Mouse (Mus musculus): ENCODE results near the gene Wfdc2. TPM values are rescaled to one million over a fixed set of nuclear protein-coding genes. Genes with fewer than 3 reads are reported as not detected.
"Not testable (repeated sequence)": the region's sequence is repeated elsewhere in the genome, so short reads cannot be mapped to it uniquely, and the experiment has no call there.

Wfdc2 gene
- polyA plus RNA-seq, 1 experiment, result 28.7 TPM

DNA sequence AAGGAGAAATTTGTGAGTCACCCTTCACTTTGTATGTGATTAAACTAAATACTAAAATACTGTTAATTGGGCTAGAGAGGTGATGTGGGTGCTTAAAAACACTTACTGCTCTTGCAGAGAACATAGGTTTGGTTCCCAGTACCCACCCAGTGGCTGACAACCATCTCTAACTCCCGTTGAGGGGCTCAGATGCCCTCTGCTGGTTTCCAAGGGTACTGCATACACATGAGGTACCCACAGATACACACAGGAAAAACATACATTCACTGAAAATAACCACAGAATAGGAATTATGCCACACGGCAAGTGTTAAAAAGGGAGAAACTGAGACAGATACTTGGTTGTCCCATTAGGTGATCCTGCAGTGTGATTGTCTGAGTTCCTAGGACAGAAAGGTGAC, 4.8 kb downstream of the Wfdc2 start:
- Histone ChIP-seq H3K4me1 (replicated peaks; ENCODE audit: control insufficient read depth, insufficient read depth, low read length) (peaks cover 6% of the 10 kb centered on the region), H3K4me3 (ENCODE audit: control insufficient read depth, insufficient read depth, low read length) (no peak overlapping the region), H3K36me3 (ENCODE audit: control insufficient read depth, insufficient read depth, low read length) (no peaks in the 10 kb centered on the region), H3K27ac (ENCODE audit: control insufficient read depth, insufficient read depth, low read length) (no peak overlapping the region), H3K27me3 (ENCODE audit: control insufficient read depth, insufficient read depth, low read length) (no peaks in the 10 kb centered on the region; the same call in 1 of the 2 replicates)
- no peak for DNase-seq
- WGBS, result 90% methylated on average over 2 of the region's 2 CpGs
- no peak for TF ChIP-seq POLR2A (IDR thresholded peaks at IDR 0.05; ENCODE audit: control insufficient read depth, extremely low read depth, insufficient read depth, low read length, poor library complexity)
- no peak for TF ChIP-seq CTCF (IDR thresholded peaks at IDR 0.05; ENCODE audit: borderline replicate concordance, control insufficient read depth, extremely low read depth, insufficient read depth, low read length, poor library complexity)

DNA sequence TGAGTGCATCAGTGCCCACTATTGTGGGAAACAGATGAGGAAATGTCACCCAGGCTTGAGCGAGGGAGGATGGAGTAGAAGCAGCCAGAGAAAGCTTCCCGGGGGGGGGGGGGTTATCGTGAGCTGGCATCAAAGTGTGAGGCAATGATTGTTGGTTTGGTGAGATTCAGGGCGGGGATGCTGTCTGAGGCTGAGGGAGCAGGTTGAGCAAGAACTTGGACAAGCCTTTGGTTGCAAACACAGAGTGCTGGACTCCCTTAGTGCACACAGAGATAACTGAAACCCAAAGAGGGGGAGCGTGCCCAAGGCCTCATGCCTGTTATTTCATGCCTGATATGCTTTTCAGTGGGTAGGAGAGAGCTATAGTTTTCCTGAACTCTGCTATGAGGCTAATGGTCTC, 5.2 kb downstream of the Wfdc2 start:
- Histone ChIP-seq H3K4me1 (replicated peaks; ENCODE audit: control insufficient read depth, insufficient read depth, low read length) (peaks cover 6% of the 10 kb centered on the region), H3K27me3 (ENCODE audit: control insufficient read depth, insufficient read depth, low read length) (no peaks in the 10 kb centered on the region; the same call in 1 of the 2 replicates), H3K36me3 (ENCODE audit: control insufficient read depth, insufficient read depth, low read length) (no peaks in the 10 kb centered on the region), H3K27ac (ENCODE audit: control insufficient read depth, insufficient read depth, low read length) (no peak overlapping the region), H3K4me3 (ENCODE audit: control insufficient read depth, insufficient read depth, low read length) (no peak overlapping the region)
- 88% methylated on average over 5 of the region's 5 CpGs for WGBS
- TF ChIP-seq POLR2A (IDR thresholded peaks at IDR 0.05; ENCODE audit: control insufficient read depth, extremely low read depth, insufficient read depth, low read length, poor library complexity) (no peak), CTCF (IDR thresholded peaks at IDR 0.05; ENCODE audit: borderline replicate concordance, control insufficient read depth, extremely low read depth, insufficient read depth, low read length, poor library complexity) (no peak)
- no peak for DNase-seq

DNA sequence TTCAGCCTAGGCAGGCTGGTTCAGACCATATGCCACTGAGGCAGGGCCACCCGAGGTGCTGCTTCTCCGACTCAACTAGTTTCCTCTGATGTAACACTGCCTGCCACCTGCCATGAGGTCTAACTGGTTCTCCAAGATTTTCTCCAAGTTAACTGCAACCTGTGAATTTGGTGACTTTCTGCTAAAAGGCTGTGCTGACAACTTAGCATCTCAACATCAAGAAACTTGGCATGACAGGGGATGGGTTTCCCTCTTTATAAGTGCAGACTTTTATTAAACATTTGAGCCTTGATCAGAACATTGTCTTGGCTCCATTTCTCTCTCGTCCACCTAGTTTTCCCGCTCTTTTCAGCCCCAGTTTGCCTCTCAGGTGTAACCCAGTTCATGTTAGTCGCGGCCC, 11.1 kb downstream of the Wfdc2 start, which contains the start of gene Spint3:
Gene Spint3, minus strand, starts transcription at position 101 of the 400 bp plus-strand sequence.
- DNase-seq; H3K4me1 ChIP-seq (replicated peaks; ENCODE audit: control insufficient read depth, insufficient read depth, low read length); H3K27ac ChIP-seq (ENCODE audit: control insufficient read depth, insufficient read depth, low read length); H3K4me3 ChIP-seq (ENCODE audit: control insufficient read depth, insufficient read depth, low read length); H3K36me3 ChIP-seq (ENCODE audit: control insufficient read depth, insufficient read depth, low read length); H3K27me3 ChIP-seq (ENCODE audit: control insufficient read depth, insufficient read depth, low read length): not testable (repeated sequence)
- 92% methylated on average over 6 of the region's 6 CpGs for WGBS

DNA sequence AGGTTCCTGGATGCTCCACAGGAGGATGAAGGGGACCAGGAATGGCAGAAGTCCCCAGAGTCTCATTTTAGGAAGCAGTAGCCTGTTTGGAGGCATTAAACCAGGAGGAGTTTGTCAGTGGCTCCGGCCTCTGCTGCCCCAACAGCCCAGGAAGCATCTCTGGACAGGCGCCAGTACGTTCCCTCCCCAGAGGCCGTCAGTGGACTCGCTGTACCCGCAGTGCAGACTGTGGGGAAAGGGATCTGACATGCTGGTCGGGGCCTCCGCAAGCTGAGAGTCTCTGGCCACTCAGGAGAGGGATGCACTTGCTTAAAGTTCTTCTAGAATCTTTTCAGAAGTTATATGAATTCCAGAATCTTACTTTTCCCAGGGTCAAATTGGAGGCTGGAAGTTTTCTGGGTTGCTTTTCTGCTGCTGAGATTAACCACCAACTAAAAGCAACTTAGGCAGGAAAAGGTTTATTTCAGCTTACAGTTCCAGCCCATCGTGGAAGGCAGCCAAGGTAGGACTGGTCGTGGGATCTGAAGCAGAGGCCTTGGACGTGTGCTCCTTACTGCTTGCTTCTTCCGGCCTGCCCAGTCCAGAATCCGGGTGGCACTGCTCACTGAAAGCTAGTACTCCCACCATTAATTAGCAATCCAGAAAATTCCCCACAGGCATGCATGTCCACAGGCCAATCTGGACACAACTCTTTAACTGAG, 23.0 kb downstream of the Wfdc2 start, which contains the start of gene Wfdc6a:
Gene Wfdc6a, minus strand, starts transcription at position 423 of the 701 bp plus-strand sequence.
- not testable (repeated sequence) for H3K4me3 ChIP-seq (ENCODE audit: control insufficient read depth, insufficient read depth, low read length); H3K27ac ChIP-seq (ENCODE audit: control insufficient read depth, insufficient read depth, low read length); H3K4me1 ChIP-seq (replicated peaks; ENCODE audit: control insufficient read depth, insufficient read depth, low read length); DNase-seq; H3K27me3 ChIP-seq (ENCODE audit: control insufficient read depth, insufficient read depth, low read length); H3K36me3 ChIP-seq (ENCODE audit: control insufficient read depth, insufficient read depth, low read length)
- 80% methylated on average over 13 of the region's 13 CpGs for WGBS

DNA sequence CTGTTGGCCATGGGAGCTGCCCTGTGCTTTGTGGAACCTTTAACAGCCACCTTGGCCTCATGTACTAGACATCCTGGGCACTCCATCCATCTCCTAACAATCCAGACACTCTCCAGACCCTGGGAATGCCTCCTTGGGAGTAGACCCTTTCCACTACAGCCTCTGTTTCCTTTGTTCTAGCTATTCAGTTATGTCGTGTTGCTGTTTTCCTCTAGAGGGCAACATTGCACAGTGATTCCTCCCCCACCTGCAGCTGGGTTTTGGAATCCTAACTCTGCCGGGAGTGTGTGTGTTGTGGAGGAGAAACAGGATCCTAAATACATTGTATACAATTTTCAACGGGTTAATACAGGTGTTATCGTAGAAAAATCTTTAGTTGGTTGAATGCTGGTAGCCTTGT, 29.8 kb downstream of the Wfdc2 start:
- TF ChIP-seq CTCF (IDR thresholded peaks at IDR 0.05; ENCODE audit: borderline replicate concordance, control insufficient read depth, extremely low read depth, insufficient read depth, low read length, poor library complexity) (no peak), POLR2A (IDR thresholded peaks at IDR 0.05; ENCODE audit: control insufficient read depth, extremely low read depth, insufficient read depth, low read length, poor library complexity) (no peak)
- no peaks in the 10 kb centered on the region for H3K36me3 ChIP-seq (ENCODE audit: control insufficient read depth, insufficient read depth, low read length)
- H3K27me3 ChIP-seq (ENCODE audit: control insufficient read depth, insufficient read depth, low read length), result no peaks in the 10 kb centered on the region
- no peaks in the 10 kb centered on the region for H3K4me1 ChIP-seq (replicated peaks; ENCODE audit: control insufficient read depth, insufficient read depth, low read length)
- no peak for DNase-seq
- H3K4me3 ChIP-seq (ENCODE audit: control insufficient read depth, insufficient read depth, low read length), result no peak overlapping the region
- 16% methylated on average over 4 of the region's 4 CpGs for WGBS
- no peak overlapping the region for H3K27ac ChIP-seq (ENCODE audit: control insufficient read depth, insufficient read depth, low read length)

DNA sequence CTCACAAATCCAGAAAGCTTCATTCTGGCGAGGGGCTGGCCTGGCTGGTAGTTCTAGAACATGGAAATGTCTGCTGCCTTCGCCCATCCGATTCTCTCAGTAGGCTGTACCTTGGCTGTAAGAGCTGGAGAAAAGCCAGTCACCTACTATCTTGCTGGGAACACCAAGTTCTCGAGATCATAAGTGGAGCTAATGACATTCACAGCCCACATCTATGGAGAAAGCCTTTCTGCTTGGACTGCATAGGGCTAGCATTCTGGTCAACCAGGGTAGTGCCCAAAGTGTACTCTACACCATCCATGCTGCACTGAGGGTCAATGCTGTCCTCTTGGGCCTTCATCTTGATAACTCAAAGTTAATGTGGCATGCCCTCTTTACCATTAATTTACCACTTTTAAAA, 31.3 kb downstream of the Wfdc2 start, which contains the start of gene Eppin:
Gene Eppin, minus strand, starts transcription at position 101 of the 400 bp plus-strand sequence.
- H3K4me3 ChIP-seq (ENCODE audit: control insufficient read depth, insufficient read depth, low read length), result no peak within 1 kb of the TSS
- no peaks in the 10 kb centered on the region for H3K27me3 ChIP-seq (ENCODE audit: control insufficient read depth, insufficient read depth, low read length)
- TF ChIP-seq CTCF (IDR thresholded peaks at IDR 0.05; ENCODE audit: borderline replicate concordance, control insufficient read depth, extremely low read depth, insufficient read depth, low read length, poor library complexity) (no peak), POLR2A (IDR thresholded peaks at IDR 0.05; ENCODE audit: control insufficient read depth, extremely low read depth, insufficient read depth, low read length, poor library complexity) (no peak)
- DNase-seq, result no peak
- no peak within 1 kb of the TSS for H3K27ac ChIP-seq (ENCODE audit: control insufficient read depth, insufficient read depth, low read length)
- H3K36me3 ChIP-seq (ENCODE audit: control insufficient read depth, insufficient read depth, low read length), result no peaks in the 10 kb centered on the region
- WGBS, result 82% methylated on average over 4 of the region's 4 CpGs
- H3K4me1 ChIP-seq (replicated peaks; ENCODE audit: control insufficient read depth, insufficient read depth, low read length), result no peaks in the 10 kb centered on the region

DNA sequence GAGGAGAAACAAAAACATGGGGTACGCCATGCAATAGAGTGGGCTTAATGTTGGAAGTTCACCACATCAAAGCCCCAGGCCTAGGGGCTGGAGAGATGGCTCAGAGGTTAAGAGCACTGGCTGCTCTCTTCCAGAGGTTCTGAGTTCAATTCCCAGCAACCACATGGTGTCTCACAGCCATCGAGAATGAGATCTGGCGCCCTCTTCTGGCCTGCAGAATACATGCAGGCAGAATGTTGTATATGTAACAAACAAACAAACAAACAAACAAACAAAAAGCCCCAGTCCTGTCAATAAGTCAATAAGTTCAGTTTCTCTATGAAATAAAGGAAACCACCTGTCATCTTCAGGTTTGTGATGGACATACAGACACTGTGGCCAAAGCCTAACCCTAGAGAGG, 38.0 kb downstream of the Wfdc2 start:
- H3K4me1 ChIP-seq (replicated peaks; ENCODE audit: control insufficient read depth, insufficient read depth, low read length), result no peaks in the 10 kb centered on the region
- no peaks in the 10 kb centered on the region for H3K36me3 ChIP-seq (ENCODE audit: control insufficient read depth, insufficient read depth, low read length)
- H3K27me3 ChIP-seq (ENCODE audit: control insufficient read depth, insufficient read depth, low read length), result no peaks in the 10 kb centered on the region
- TF ChIP-seq CTCF (IDR thresholded peaks at IDR 0.05; ENCODE audit: borderline replicate concordance, control insufficient read depth, extremely low read depth, insufficient read depth, low read length, poor library complexity), result no peak
- TF ChIP-seq POLR2A (IDR thresholded peaks at IDR 0.05; ENCODE audit: control insufficient read depth, extremely low read depth, insufficient read depth, low read length, poor library complexity), result no peak
- H3K4me3 ChIP-seq (ENCODE audit: control insufficient read depth, insufficient read depth, low read length), result no peak overlapping the region
- H3K27ac ChIP-seq (ENCODE audit: control insufficient read depth, insufficient read depth, low read length), result no peak overlapping the region
- DNase-seq, result no peak
- WGBS, result 63% methylated on average over 3 of the region's 3 CpGs
